Mouse (Mus musculus) liver, embryonic 13.5 days (tissue): Measurements from ENCODE around the gene Pif1. TPM values are rescaled to one million over a fixed set of nuclear protein-coding genes. Genes with fewer than 3 reads are reported as not detected.

Experiments used
- ATAC-seq: fragments of 200-750 bp; cut with Nextera tagmentation; 2 replicates; pipeline ENCODE4 v1.8.0; 2017; ENCODE audit warnings: low read depth, mild to moderate bottlenecking, moderate number of reproducible peaks, moderate library complexity
- DNase-seq: peaks from one replicate; pipeline ENCODE4 v3.0.0; 2022
- H3K27ac ChIP-seq: fragments of 300-500 bp; sonication (generic); 2 replicates; pipeline ENCODE4 v1.5.1; 2015; ENCODE audit warnings: moderate library complexity, mild to moderate bottlenecking, inconsistent platforms
- H3K27me3 ChIP-seq: fragments of 300-500 bp; sonication (generic); 2 replicates; pipeline ENCODE4 v1.6.1; 2015; ENCODE audit warnings: mild to moderate bottlenecking, inconsistent platforms
- H3K36me3 ChIP-seq: fragments of 300-500 bp; sonication (generic); 2 replicates; pipeline ENCODE4 v1.6.1; 2015; ENCODE audit warnings: mild to moderate bottlenecking, inconsistent platforms
- H3K4me1 ChIP-seq: fragments of 300-500 bp; sonication (generic); replicated peaks from 2 replicates; pipeline ENCODE4 v1.6.1; 2015; ENCODE audit warnings: inconsistent platforms
- H3K4me2 ChIP-seq: fragments of 300-500 bp; sonication (generic); 2 replicates; pipeline ENCODE4 v1.6.1; 2015; ENCODE audit warnings: inconsistent platforms, mild to moderate bottlenecking, moderate library complexity
- H3K4me3 ChIP-seq: fragments of 300-500 bp; sonication (generic); replicated peaks from 2 replicates; pipeline ENCODE4 v1.5.1; 2015; ENCODE audit warnings: mild to moderate bottlenecking, inconsistent platforms
- H3K9ac ChIP-seq: fragments of 300-500 bp; sonication (generic); 2 replicates; pipeline ENCODE4 v1.6.1; 2015; ENCODE audit warnings: mild to moderate bottlenecking, inconsistent platforms
- H3K9me3 ChIP-seq: fragments of 300-500 bp; sonication (generic); replicated peaks from 2 replicates; pipeline ENCODE4 v1.6.1; 2016; ENCODE audit warnings: inconsistent platforms
- WGBS: fragments of 180-500 bp; shearing (Covaris S2); methylation state at CpG from one replicate; pipeline ENCODE4 v1.1.7; 2015; ENCODE audit not compliant: insufficient replicate concordance; 5-methylcytosine and 5-hydroxymethylcytosine counted together
- polyA plus RNA-seq: library from polyadenylated mRNA; unstranded; fragments of >200 nt; fragmentation: Nextera tagmentation; extraction: Ambion mirVana; gene quantifications from 2 replicates; pipeline ENCODE4 v1.2.1, GENCODE M21; 2015

The Pif1 gene
- polyA plus RNA-seq, 1 experiment from 2014 or later, result 11.0 TPM

DNA sequence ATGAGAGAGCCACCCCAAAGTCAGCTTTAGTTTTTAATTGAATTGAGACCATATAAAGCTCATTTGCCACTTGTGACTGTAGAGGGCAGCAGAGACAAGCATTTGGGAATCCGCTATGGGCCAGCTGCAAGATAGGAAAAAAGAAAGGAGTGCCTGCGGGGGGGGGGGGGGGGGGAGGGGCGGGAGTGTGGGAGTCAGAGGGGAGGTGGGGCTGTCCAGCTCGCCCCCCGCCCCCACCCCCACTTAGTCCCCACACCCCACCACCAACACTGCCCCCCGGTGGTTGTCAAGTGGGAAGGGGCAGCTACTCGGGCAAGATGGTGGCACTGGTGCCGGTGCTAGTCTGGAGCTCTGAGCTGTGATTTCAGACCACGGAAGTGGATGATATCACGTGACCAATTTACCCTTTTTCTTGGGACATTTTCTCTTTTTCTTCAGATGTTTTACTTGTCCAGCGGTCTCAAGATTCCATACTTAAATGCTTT, 11.8 kb downstream of the Pif1 start:
- DNase-seq (no peak), ATAC-seq (no peak)
- 29% methylated on average over 8 of the region's 11 CpGs for WGBS
- H3K9ac ChIP-seq, result no peak overlapping the region
- no peaks in the 10 kb centered on the region for H3K9me3 ChIP-seq
- peaks cover 22% of the 10 kb centered on the region for H3K36me3 ChIP-seq
- no peak overlapping the region for H3K27ac ChIP-seq
- H3K4me2 ChIP-seq, result peak overlapping the region; percentile 34; the same call in 1 of the 2 replicates
- no peak overlapping the region for H3K4me3 ChIP-seq
- no peaks in the 10 kb centered on the region for H3K4me1 ChIP-seq
- 0 out of 2 replicates have a peak, but pooled peaks cover 3% of the 10 kb centered on the region for H3K27me3 ChIP-seq

DNA sequence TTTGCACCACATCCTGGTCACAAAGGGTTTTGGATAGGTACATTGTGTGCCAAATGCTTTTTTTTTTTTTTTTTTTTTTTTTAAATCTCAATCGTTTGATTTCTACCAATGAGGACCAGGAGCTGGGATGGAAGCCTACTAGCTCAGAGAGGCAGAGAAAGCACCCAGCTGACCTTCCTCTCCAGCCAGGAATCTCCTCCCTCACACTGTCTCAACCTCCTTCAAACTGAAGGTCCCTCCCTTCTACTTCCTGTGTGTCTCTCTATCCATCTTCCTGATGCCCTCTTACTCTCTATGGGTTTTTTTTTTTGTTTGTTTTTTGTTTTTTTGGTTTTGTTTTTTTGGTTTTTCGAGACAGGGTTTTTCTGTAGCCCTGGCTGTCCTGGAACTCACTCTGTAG, 14.0 kb downstream of the Pif1 start:
- H3K4me2 ChIP-seq, result no peak overlapping the region
- H3K36me3 ChIP-seq, result peaks cover under 1% of the 10 kb centered on the region
- H3K27ac ChIP-seq, result no peak overlapping the region
- 34% methylated on average over 2 of the region's 2 CpGs for WGBS
- H3K4me1 ChIP-seq, result peaks cover 6% of the 10 kb centered on the region
- H3K4me3 ChIP-seq, result no peak overlapping the region
- DNase-seq (no peak), ATAC-seq (no peak)
- H3K27me3 ChIP-seq, result 0 out of 2 replicates have a peak, but pooled peaks cover 3% of the 10 kb centered on the region
- no peaks in the 10 kb centered on the region for H3K9me3 ChIP-seq
- H3K9ac ChIP-seq, result no peak overlapping the region

DNA sequence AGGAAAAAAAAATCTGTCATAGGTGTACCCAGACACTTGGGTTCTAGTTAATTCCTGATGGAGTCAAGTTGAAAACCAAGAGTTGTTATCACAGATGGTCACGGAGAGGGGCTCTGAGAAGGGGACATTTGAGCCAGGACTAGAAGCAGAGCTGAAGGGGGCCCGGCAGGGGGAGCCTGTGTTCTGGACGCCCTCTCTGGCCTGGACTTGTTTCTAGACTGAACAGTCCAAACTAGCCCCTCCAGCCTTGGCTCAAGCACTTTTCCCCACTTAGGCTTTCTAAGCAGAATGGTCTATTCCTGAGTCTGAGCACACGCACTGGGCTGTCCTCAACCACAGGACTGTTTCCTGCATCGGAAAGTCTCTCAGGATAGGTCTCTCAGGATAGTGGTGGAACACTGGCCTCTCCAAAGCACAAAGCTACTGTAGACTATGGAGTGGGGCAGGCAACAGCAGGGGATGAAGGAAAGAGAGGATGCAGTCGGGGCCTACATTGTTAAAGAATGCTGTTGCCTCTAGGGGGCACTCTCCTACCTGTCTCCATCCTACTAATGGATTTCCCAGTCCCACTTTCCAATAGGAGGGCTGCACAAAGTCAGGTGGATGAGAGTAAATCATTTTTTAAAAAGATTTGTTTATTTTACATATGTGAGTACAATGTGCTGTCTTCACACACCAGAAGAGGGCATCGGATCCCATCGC, 16.6 kb downstream of the Pif1 start:
- no peak for DNase-seq
- Histone ChIP-seq H3K9me3 (no peaks in the 10 kb centered on the region), H3K4me3 (no peak overlapping the region), H3K9ac (no peak overlapping the region), H3K36me3 (no peaks in the 10 kb centered on the region), H3K27me3 (0 out of 2 replicates have a peak, but pooled peaks cover 6% of the 10 kb centered on the region), H3K4me1 (peaks cover 10% of the 10 kb centered on the region), H3K4me2 (no peak overlapping the region), H3K27ac (no peak overlapping the region)
- ATAC-seq, result no peak
- WGBS, result 56% methylated on average over 8 of the region's 8 CpGs

DNA sequence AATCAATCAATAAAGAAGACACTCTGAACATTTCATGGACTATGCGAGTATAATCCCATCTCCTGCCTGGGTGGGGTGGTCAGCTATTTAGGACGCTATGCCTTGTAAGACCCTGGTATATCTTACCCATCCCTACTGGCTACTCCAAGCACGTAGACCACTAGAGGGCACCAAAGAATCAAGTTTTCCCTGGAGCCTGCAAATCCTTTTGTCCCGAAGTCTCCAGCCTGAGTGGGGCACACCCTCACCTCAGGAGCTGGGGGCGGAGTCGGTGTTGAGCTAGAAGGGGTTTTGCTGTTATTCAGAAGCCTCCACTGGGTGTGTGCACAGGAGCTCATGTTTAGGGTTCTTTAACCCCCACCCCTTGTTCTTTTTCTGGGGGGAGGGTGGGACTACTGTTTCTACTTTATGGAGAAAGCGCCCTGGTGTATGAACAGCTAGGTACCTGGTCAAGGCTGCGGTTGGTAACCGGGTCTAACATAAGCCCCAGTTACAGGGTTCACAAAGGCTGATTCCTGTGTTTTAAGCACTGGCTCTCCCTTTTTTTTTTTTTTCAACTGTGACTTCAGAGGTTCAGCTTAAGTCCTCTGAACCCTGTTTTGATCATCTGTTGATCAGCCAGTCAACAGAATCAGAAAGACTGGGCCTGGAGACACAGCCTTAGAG, 18.6 kb downstream of the Pif1 start:
- ATAC-seq (no peak), DNase-seq (peak; percentile 56)
- WGBS, result 9% methylated on average over 9 of the region's 9 CpGs

DNA sequence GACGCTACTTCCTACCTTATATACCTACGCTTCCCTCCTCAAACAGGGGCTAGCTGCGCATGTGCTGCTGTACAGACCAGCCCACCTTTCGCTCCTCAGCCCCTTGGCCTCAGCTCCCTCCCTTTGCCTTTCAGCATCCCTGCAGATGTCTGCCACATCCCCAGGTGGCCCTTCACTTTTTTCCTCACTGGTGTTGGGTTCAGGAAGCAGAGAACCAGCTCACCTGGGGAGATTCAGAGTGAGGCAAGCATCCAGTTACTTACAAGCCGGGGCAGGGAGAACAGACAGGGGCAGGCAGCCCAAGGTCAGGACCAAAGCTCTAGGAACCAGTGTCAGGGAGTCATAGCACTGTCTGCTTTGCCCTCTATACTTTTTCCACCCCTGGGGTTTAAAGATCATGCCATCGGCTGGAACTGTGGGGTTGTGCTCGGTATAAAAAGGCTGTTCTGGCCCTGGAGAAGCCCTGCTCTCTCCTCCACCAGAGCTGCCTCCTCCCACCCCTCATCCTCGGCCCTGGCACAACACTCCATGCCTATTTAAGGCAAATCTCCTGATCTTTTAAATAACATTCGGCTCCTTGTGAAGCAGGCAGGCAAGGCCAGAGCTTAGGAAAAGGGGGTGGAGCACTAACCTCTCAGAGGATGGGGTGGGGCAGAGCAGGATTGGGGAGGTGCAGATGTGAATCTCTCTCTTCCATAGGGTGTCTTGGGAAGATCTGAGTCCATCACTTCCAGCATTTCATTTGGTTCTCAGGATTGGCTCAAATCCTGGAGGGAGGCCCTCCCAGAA, 19.6 kb downstream of the Pif1 start:
- DNase-seq, result no peak
- Histone ChIP-seq H3K4me1 (peaks cover 10% of the 10 kb centered on the region), H3K9ac (no peak overlapping the region), H3K36me3 (no peaks in the 10 kb centered on the region), H3K27ac (no peak overlapping the region), H3K4me3 (no peak overlapping the region), H3K27me3 (0 out of 2 replicates have a peak, but pooled peaks cover 3% of the 10 kb centered on the region), H3K9me3 (no peaks in the 10 kb centered on the region), H3K4me2 (no peak overlapping the region)
- 48% methylated on average over 9 of the region's 9 CpGs for WGBS
- ATAC-seq, result no peak

More for the DNA sequence above, 18.6 kb downstream of the Pif1 start:
- Histone ChIP-seq H3K27me3 (0 out of 2 replicates have a peak, but pooled peaks cover 4% of the 10 kb centered on the region), H3K36me3 (no peaks in the 10 kb centered on the region), H3K9ac (no peak overlapping the region), H3K4me2 (0 out of 2 replicates have a peak overlapping the region, but pooled peaks have one; percentile 23), H3K4me3 (no peak overlapping the region), H3K27ac (no peak overlapping the region), H3K4me1 (peaks cover 10% of the 10 kb centered on the region), H3K9me3 (no peaks in the 10 kb centered on the region)

DNA sequence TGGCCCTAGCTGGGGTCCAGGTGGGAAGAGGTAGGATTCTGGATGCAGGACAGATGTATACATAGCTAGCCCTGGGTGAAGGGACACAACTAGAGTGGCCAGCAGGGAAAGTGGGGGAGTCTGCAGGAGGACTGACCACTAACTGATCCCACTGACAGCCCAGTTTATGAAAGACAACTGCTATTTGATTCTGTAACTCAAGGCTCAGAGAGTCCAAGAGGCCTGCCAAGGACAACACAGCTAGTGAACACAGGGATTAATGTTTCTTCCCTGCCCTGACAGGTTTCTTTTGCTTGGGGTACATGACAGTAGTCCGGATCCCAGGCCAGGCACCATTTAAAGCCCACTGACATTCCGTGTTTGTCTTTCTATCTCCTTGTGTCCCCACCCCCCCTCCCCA, 20.2 kb downstream of the Pif1 start:
- H3K4me2 ChIP-seq, result no peak overlapping the region
- H3K4me1 ChIP-seq, result peaks cover 10% of the 10 kb centered on the region
- DNase-seq (no peak), ATAC-seq (no peak)
- no peak overlapping the region for H3K9ac ChIP-seq
- H3K4me3 ChIP-seq, result no peak overlapping the region
- H3K9me3 ChIP-seq, result no peaks in the 10 kb centered on the region
- 52% methylated on average over 2 of the region's 2 CpGs for WGBS
- H3K27ac ChIP-seq, result no peak overlapping the region
- H3K27me3 ChIP-seq, result 0 out of 2 replicates have a peak, but pooled peaks cover 3% of the 10 kb centered on the region
- no peaks in the 10 kb centered on the region for H3K36me3 ChIP-seq

DNA sequence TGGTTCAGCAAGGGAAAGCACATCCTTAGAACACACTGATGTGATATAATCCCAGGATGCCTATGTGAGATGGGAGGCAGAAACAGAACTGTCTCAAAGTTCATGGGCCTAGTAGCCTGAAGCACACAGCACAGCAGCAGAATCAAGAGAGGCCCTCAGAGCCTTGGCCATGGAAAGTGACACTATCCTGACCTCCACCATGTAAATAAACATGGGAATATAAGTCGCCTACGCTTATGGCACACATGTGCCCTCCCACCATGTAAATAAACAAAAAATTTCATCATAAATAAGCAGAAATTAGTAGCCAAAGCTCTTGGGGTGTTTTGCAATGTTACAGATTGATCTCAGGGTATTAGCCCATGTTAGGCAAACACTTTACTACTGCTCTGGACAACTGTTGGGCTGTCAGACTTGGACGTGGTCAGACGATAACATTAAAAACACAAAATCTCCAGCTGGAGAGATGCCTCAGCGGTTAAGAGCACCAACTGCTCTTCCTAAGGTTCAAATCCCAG, 25.1 kb downstream of the Pif1 start:
- no peak for DNase-seq
- H3K36me3 ChIP-seq, result no peaks in the 10 kb centered on the region
- no peak overlapping the region for H3K27ac ChIP-seq
- H3K27me3 ChIP-seq, result no peaks in the 10 kb centered on the region
- no peaks in the 10 kb centered on the region for H3K4me1 ChIP-seq
- 73% methylated on average over 5 of the region's 5 CpGs for WGBS
- H3K9me3 ChIP-seq, result no peaks in the 10 kb centered on the region
- H3K4me3 ChIP-seq, result no peak overlapping the region
- no peak overlapping the region for H3K4me2 ChIP-seq
- ATAC-seq, result no peak
- H3K9ac ChIP-seq, result no peak overlapping the region

DNA sequence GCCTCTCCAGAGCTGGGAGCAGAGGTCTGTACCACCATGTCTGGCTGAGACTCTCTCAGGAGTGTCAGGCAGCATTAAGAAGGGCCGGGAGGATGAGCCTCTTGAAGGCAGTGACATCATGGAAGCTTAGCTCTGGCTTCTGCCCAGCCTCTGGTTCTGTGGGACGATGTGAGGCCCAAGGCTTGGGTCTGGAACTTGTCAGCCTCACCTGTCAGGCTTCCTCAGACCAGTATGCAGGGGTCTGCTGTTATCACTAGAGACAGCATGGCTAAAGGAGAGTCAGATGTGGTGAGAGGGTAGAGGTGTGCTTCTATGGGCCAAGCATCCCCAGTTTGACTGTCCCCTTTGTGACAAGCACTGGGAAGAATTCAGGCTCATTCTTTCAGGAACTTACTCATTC, 26.1 kb downstream of the Pif1 start:
- DNase-seq (no peak), ATAC-seq (no peak)
- Histone ChIP-seq H3K36me3 (no peaks in the 10 kb centered on the region), H3K9ac (no peak overlapping the region), H3K9me3 (no peaks in the 10 kb centered on the region), H3K27ac (no peak overlapping the region), H3K4me3 (no peak overlapping the region), H3K4me2 (no peak overlapping the region), H3K27me3 (no peaks in the 10 kb centered on the region), H3K4me1 (no peaks in the 10 kb centered on the region)
- 45% methylated on average over 2 of the region's 2 CpGs for WGBS

DNA sequence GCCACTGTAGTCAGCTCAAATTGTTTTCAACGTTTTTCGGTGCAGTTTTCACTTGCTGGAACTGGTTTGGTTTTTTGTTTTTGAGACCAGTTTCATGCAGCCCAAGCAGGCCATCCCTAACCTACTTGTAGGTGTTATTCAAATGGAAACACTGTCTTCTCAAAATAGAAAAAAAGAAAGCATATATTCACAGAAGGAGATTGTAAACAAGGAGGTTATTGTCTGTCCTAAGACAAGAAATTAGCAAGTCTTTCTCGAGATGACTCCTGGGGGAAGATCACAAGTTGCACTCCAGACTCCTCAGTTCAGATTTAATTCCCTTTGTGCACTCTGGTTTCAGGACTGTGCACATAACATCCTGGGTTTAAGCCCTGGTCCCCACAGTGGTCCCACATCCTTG, 32.4 kb downstream of the Pif1 start:
- no peaks in the 10 kb centered on the region for H3K36me3 ChIP-seq
- no peaks in the 10 kb centered on the region for H3K9me3 ChIP-seq
- ATAC-seq (no peak), DNase-seq (no peak)
- H3K27ac ChIP-seq, result no peak overlapping the region
- H3K4me1 ChIP-seq, result no peaks in the 10 kb centered on the region
- H3K4me3 ChIP-seq, result no peak overlapping the region
- no peaks in the 10 kb centered on the region for H3K27me3 ChIP-seq
- WGBS, result 50% methylated on average over 3 of the region's 3 CpGs
- no peak overlapping the region for H3K9ac ChIP-seq
- no peak overlapping the region for H3K4me2 ChIP-seq

DNA sequence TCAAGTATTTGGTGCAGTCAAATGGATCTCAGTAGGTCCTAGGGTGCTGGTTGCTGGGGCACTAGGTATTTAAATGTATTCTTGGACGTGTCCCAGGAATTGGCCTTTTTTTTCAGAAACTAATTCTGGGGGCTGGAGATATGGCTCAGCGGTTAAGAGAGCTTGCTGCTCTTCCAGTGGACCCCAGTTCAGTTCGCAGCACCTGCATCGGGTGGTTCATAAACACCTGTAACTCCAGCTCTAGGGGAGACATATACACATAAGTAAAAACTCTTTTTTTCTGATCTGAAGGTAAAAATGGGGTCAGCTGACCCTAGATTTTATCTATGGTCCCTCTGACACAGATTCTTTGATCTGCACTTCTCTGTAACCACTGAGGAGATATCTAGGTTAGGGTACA, 34.2 kb downstream of the Pif1 start:
- 67% methylated on average over 4 of the region's 4 CpGs for WGBS
- no peak for DNase-seq

DNA sequence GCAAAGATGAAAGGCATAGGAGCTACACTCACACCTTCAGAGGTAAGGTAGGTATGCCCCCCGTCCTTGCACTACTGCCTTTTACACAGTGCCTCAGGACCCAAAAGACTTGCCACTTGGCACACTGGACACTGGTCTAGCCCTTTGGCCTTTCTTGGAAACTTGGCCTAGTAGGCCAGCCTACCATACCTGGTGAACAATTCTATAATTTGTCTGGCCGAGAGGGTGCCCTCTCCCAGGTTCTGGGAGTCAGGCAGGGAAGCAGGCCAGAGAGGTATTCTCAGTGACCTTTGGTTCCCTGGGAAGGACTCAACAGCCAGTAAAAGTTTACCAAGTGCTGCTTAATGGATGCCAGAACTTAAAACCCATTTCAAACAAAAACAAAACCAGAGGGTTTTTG, 34.7 kb downstream of the Pif1 start:
- WGBS, result 62% methylated on average over 2 of the region's 2 CpGs
- no peaks in the 10 kb centered on the region for H3K36me3 ChIP-seq
- H3K9me3 ChIP-seq, result no peaks in the 10 kb centered on the region
- DNase-seq, result no peak
- H3K4me3 ChIP-seq, result no peak overlapping the region
- no peak overlapping the region for H3K27ac ChIP-seq
- no peaks in the 10 kb centered on the region for H3K4me1 ChIP-seq
- no peak overlapping the region for H3K9ac ChIP-seq
- ATAC-seq, result no peak
- no peak overlapping the region for H3K4me2 ChIP-seq
- H3K27me3 ChIP-seq, result peaks cover 14% of the 10 kb centered on the region

More for the DNA sequence above, 34.2 kb downstream of the Pif1 start:
- no peaks in the 10 kb centered on the region for H3K36me3 ChIP-seq
- no peaks in the 10 kb centered on the region for H3K4me1 ChIP-seq
- no peak overlapping the region for H3K27ac ChIP-seq
- no peak overlapping the region for H3K4me2 ChIP-seq
- ATAC-seq, result no peak
- H3K9me3 ChIP-seq, result no peaks in the 10 kb centered on the region
- H3K4me3 ChIP-seq, result no peak overlapping the region
- H3K9ac ChIP-seq, result no peak overlapping the region
- H3K27me3 ChIP-seq, result peaks cover 9% of the 10 kb centered on the region
